Mouse (Mus musculus) myocyte (in vitro differentiated cells): ENCODE measurements around the gene Dnttip1. TPM values are rescaled to one million over a fixed set of nuclear protein-coding genes. Genes with fewer than 3 reads are reported as not detected.

Source experiments
- H3K27me3 ChIP-seq: one replicate; pipeline ENCODE4 v1.6.1; 2011; ENCODE audit not compliant: control insufficient read depth, insufficient read depth, insufficient read length
- H3K36me3 ChIP-seq: one replicate; pipeline ENCODE4 v1.6.1; 2011; ENCODE audit not compliant: control insufficient read depth, insufficient read depth
- H3K4me2 ChIP-seq: one replicate; pipeline ENCODE4 v1.6.1; 2011; ENCODE audit warnings: low read depth, control low read depth
- H3K4me3 ChIP-seq: one replicate; pipeline ENCODE4 v1.5.1; 2011; ENCODE audit warnings: mild to moderate bottlenecking, control low read depth, moderate library complexity
- H3K79me2 ChIP-seq: one replicate; pipeline ENCODE4 v1.6.1; 2011; ENCODE audit not compliant: control insufficient read depth, insufficient read depth
- H3ac ChIP-seq: one replicate; pipeline ENCODE4 v1.6.1; 2011; ENCODE audit not compliant: control insufficient read depth, insufficient read length
- CEBPB ChIP-seq: IDR thresholded peaks from 2 replicates; pipeline ENCODE4 v1.6.1; 2011; ENCODE audit warnings: mild to moderate bottlenecking, moderate library complexity; ENCODE audit not compliant: poor library complexity, insufficient read depth, severe bottlenecking
- E2F4 ChIP-seq: IDR thresholded peaks from one replicate; pipeline ENCODE4 v1.6.1; 2011; ENCODE audit warnings: mild to moderate bottlenecking, control low read depth, moderate library complexity; ENCODE audit not compliant: insufficient read depth
- MAX ChIP-seq: IDR thresholded peaks from one replicate; pipeline ENCODE4 v1.6.1; 2011; ENCODE audit warnings: low read depth, mild to moderate bottlenecking, control low read depth
- MYOD1 ChIP-seq, 3 experiments: IDR thresholded peaks; one replicate each; pipeline ENCODE4 v1.6.1; 2011; ENCODE audit warnings: control low read depth in 2 of 3, low read depth in 2 of 3, mild to moderate bottlenecking in 2 of 3, moderate library complexity in 1 of 3; ENCODE audit not compliant: insufficient read length in 2 of 3, control insufficient read depth in 1 of 3
- MYOG ChIP-seq, 3 experiments: IDR thresholded peaks; one replicate each; pipeline ENCODE4 v1.6.1; 2011; ENCODE audit warnings: control low read depth in 2 of 3, low read depth in 2 of 3, mild to moderate bottlenecking in 2 of 3; ENCODE audit not compliant: insufficient read length in 2 of 3, control insufficient read depth in 1 of 3, insufficient read depth in 1 of 3
- POLR2A ChIP-seq: IDR thresholded peaks from one replicate; pipeline ENCODE4 v1.6.1; 2011; ENCODE audit warnings: low read depth, mild to moderate bottlenecking, control low read depth, moderate library complexity; ENCODE audit not compliant: insufficient read length
- POLR2AphosphoS2 ChIP-seq: IDR thresholded peaks from one replicate; pipeline ENCODE4 v1.6.1; 2011; ENCODE audit warnings: low read depth, control low read depth; ENCODE audit not compliant: insufficient read length
- REST ChIP-seq: IDR thresholded peaks from one replicate; pipeline ENCODE4 v1.6.1; 2011; ENCODE audit warnings: mild to moderate bottlenecking, control low read depth, moderate library complexity; ENCODE audit not compliant: insufficient read depth, insufficient read length
- SRF ChIP-seq: IDR thresholded peaks from one replicate; pipeline ENCODE4 v1.6.1; 2011; ENCODE audit warnings: low read depth; ENCODE audit not compliant: control insufficient read depth, insufficient read length
- TCF12 ChIP-seq: IDR thresholded peaks from one replicate; pipeline ENCODE4 v1.6.1; 2011; ENCODE audit warnings: mild to moderate bottlenecking, control low read depth; ENCODE audit not compliant: poor library complexity, insufficient read depth, severe bottlenecking
- TCF3 ChIP-seq: IDR thresholded peaks from one replicate; pipeline ENCODE4 v1.6.1; 2011; ENCODE audit warnings: low read depth, control low read depth; ENCODE audit not compliant: insufficient read length
- USF1 ChIP-seq: IDR thresholded peaks from one replicate; pipeline ENCODE4 v1.6.1; 2011; ENCODE audit warnings: low read depth, mild to moderate bottlenecking, control low read depth, moderate library complexity
- polyA plus RNA-seq: library from polyadenylated mRNA; unstranded; fragments of >200 nt; fragmentation: generic; extraction: Trizol; gene quantifications from one replicate; pipeline ENCODE4 v1.2.1, GENCODE M21; 2012; ENCODE audit warnings: missing spikeins

Gene Dnttip1
- polyA plus RNA-seq, 1 experiment: 63.0 TPM

DNA sequence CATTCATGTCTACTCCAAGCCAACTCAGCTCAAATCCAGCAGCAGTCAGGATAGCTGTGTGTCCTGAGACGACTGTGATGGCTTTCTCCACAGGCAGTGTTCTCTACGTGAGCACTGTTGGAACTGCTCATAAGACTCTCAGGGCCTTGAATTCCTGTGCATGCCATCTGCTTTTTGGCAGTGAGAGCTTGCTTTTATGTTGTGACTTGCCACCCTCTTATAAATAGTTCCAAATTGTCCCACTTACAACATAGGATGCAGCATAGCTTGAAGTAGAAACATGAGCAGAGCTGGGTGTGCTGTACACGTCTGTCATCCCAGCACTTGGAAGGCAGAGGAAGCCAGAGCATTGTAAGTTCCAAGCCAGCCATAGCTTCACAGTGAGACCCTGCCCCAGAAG, 20.1 kb downstream of the Dnttip1 start:
- no peak for TF ChIP-seq USF1
- Histone ChIP-seq H3K4me3 (no peak overlapping the region), H3K79me2 (peaks cover 11% of the 10 kb centered on the region), H3K4me2 (no peak overlapping the region), H3ac (no peak overlapping the region), H3K27me3 (no peaks in the 10 kb centered on the region), H3K36me3 (peaks cover 31% of the 10 kb centered on the region)

DNA sequence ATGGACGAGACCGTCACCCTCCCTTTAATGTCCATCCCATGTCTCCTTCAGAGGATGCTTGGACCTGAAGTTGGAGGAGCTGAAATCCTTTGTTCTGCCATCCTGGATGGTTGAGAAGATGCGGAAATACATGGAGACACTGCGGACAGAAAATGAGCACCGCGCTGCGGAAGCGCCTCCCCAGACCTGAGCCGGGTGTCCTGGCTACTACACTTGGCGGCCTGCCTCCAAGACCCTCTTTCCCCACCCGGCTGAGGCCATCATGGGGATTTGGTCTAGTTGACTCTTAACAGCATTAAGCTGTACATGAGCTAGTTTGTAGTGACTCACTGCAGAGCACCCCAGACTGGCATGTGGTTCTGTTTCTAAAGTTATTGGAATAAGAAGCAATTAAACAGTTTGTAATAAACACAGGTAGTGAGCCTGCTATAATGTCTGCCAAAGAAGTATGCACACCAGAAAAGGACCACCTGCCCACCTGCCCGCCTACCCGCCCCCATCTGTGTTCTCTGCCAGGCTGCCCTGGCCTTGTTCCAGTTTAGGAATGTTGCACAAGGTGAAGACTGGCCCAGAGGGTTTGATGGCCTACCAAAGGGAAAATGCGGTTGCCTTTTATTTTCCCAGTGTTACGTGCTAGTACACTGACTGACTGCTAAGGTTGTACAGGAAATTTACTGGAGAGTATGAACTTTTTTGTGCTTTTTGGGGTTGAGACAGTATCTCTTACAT, 22.2 kb downstream of the Dnttip1 start:
- Histone ChIP-seq H3ac (no peak overlapping the region), H3K27me3 (no peaks in the 10 kb centered on the region), H3K4me2 (no peak overlapping the region), H3K36me3 (peaks cover 16% of the 10 kb centered on the region), H3K4me3 (no peak overlapping the region), H3K79me2 (peaks cover 13% of the 10 kb centered on the region)
- TF ChIP-seq CEBPB (no peak), MAX (no peak), POLR2AphosphoS2 (no peak), TCF3 (no peak), POLR2A (no peak), REST (no peak), TCF12 (no peak), SRF (no peak), MYOD1 (IDR thresholded peaks at IDR 0.05; ENCODE audit: control insufficient read depth in 1 of 3, insufficient read length in 2 of 3, low read depth in 2 of 3) (no peak), USF1 (no peak), MYOG (IDR thresholded peaks at IDR 0.05; ENCODE audit: control insufficient read depth in 1 of 3, insufficient read depth in 1 of 3, insufficient read length in 2 of 3, low read depth in 2 of 3) (no peak), E2F4 (no peak)

DNA sequence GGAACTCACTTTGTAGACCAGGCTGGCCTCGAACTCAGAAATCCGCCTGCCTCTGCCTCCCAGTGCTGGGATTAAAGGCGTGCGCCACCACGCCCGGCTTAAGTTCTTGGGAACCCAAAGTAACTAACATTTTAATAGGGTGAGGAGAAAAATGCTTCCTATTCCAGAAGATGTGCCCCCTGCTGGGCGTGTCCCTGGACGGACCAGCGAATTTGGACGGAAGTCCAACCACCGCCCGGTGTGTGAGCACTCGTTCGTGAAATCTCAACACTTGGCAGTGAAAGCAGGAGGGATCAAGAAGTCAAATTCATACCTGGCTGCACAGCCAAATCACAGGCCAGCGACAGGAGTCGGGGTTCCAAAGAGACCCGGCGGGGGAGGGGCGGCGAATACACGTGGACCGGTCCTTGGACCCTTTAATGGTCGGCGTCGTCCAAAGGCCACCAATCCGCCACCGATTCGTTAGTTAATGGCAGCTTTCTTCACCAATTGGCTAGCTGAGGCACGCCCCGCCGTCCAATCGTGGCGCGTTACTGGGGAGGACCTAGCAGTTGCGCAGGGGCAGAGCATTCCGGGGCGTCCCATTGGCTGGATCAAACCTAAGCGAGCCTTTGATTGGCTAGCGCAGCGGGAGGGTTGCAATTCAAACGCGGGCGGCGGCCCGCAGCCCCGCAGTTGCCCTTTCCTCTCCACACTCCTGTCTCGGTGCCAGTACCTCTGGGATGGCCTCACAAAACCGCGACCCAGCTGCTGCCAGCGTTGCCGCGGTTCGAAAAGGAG, 23.7 kb downstream of the Dnttip1 start, which contains the start of gene Ube2c:
Ube2c (plus strand) TSS at position 641 of the 780 bp plus-strand sequence.
- TF ChIP-seq MAX (no peak), POLR2A (peak; percentile 59), MYOD1 (IDR thresholded peaks at IDR 0.05; ENCODE audit: control insufficient read depth in 1 of 3, insufficient read length in 2 of 3, low read depth in 2 of 3) (peak in 1 of 3 experiments; percentile 17), CEBPB (no peak), POLR2AphosphoS2 (peak; percentile 92), MYOG (IDR thresholded peaks at IDR 0.05; ENCODE audit: control insufficient read depth in 1 of 3, insufficient read depth in 1 of 3, insufficient read length in 2 of 3, low read depth in 2 of 3) (peak in 1 of 3 experiments; percentile 48), SRF (peak; percentile 35), E2F4 (peak; percentile 97), TCF3 (no peak), TCF12 (no peak)
- peaks cover 13% of the 10 kb centered on the region for H3K79me2 ChIP-seq

DNA sequence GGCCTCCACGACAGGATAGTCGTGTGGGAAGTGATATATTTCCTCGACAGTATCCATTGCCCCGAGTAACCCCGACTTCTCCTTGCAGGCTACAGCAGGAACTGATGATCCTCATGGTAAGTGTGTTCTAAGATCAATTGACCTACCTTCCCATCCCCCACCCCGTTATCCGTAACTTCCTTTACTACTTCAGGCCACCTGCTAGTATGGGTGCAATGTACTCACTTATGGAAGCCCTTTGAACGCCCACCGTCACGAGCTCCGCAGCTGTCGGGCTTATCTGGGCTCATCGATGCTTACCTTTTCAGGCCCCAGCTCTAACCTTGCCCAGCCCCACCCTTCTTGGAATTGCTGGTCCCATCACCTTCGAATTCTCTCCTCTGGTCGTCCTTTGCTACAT, 24.5 kb downstream of the Dnttip1 start:
- peak overlapping the region; percentile 80 for H3K4me3 ChIP-seq
- H3K27me3 ChIP-seq: no peaks in the 10 kb centered on the region
- peaks cover 14% of the 10 kb centered on the region for H3K36me3 ChIP-seq
- TF ChIP-seq TCF12 (no peak), E2F4 (no peak), MYOD1 (IDR thresholded peaks at IDR 0.05; ENCODE audit: control insufficient read depth in 1 of 3, insufficient read length in 2 of 3, low read depth in 2 of 3) (no peak), REST (no peak), SRF (no peak), TCF3 (no peak), MAX (no peak), CEBPB (no peak)
- H3K4me2 ChIP-seq: peak overlapping the region; percentile 72
- H3ac ChIP-seq: peak overlapping the region; percentile 1
- peaks cover 13% of the 10 kb centered on the region for H3K79me2 ChIP-seq

More for the DNA sequence above, 23.7 kb downstream of the Dnttip1 start, which contains the start of gene Ube2c:
- Histone ChIP-seq H3K27me3 (no peaks in the 10 kb centered on the region), H3K36me3 (peaks cover 18% of the 10 kb centered on the region), H3K4me2 (peak within 1 kb of the TSS; percentile 79), H3ac (peak within 1 kb of the TSS; percentile 1), H3K4me3 (peak within 1 kb of the TSS; percentile 80)
